Mouse (Mus musculus): ENCODE measurements around the gene Tle2. TPM values are rescaled to one million over a fixed set of nuclear protein-coding genes. Genes with fewer than 3 reads are reported as not detected.

Gene Tle2
- total and polyA plus RNA-seq, 3 experiments, result 0.19 to 2.4 TPM; not detected in 1

DNA sequence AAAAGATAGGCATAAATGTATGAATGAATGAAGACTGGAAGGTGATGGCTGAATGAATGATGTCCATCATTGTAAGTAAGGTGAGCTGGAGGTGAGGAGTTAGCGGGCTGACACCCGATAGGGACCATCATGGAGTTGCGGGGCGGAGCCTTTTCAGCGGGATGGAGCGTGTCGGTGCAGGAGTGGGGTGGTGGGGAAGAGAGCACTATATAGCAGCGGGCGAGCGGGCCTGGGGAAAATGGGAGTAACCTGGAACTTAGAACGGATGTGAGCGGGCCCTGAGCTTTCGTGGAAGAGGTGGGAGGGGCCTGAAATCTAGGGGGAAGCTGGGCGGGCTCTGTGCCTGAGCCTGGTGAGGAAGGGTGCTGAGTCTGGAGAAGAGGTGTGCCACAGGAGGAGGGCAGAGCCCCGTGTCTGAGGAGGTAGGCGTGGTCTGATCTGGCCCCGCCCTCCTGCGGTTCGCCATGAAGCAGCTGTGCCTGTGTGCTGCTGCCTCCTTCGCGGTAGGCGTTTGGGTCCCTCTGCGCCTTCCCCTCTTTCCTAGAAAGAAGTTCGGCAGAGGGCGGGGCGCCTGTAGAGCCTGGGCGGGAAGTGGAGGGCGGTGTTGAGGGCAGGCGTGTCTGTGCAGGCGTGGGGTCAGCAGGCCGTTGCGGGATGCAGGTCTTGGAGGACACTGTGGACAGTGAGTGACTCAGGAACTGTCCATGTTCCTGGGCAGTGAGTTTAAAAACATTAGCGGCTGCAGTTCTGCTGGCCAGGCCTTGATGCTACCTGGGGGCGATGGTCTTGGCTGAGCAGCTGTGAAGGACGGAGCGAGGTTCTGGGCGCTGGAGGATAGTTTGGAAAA lies 59.1 kb downstream of the Tle2 start:
- peak overlapping the region; percentile 50 to 53 for H3K4me3 ChIP-seq (ENCODE audit: control insufficient read depth in 1 of 2, insufficient read depth in 1 of 2, low read depth in 2 of 2, low read length in 2 of 2)
- H3K9me3 ChIP-seq (replicated peaks; ENCODE audit: insufficient read depth, low read length), result no peaks in the 10 kb centered on the region
- no peaks in the 10 kb centered on the region for H3K27me3 ChIP-seq (ENCODE audit: control insufficient read depth in 1 of 2, insufficient read depth in 2 of 2, low read length in 2 of 2)
- DNase-seq (ENCODE audit: low read depth, low spot score), result peak; percentile 97
- peaks cover 0 to 12% of the 10 kb centered on the region in 2 experiments; a peak in 3 of 4 replicates for H3K4me1 ChIP-seq (ENCODE audit: control insufficient read depth in 1 of 2, insufficient read depth in 2 of 2, low read length in 2 of 2)
- no peak for TF ChIP-seq TCF12 (IDR thresholded peaks at IDR 0.05; ENCODE audit: low read depth, low read length)
- peak; percentile 39; the same call in 1 of the 2 replicates for TF ChIP-seq MAX (IDR thresholded peaks at IDR 0.05; ENCODE audit: low read length)
- TF ChIP-seq POLR2A (IDR thresholded peaks at IDR 0.05; ENCODE audit: control insufficient read depth in 1 of 2, insufficient read depth in 1 of 2, low read depth in 1 of 2, low read length in 2 of 2, poor library complexity in 1 of 2), result peak in 1 of 2 experiments; percentile 54; a peak in 1 of 4 replicates
- 0 out of 2 replicates have a peak, but pooled peaks have one; percentile 27 for TF ChIP-seq ELF1 (IDR thresholded peaks at IDR 0.05; ENCODE audit: low read depth, low read length)
- TF ChIP-seq CTCF (IDR thresholded peaks at IDR 0.05 in 2 of 3, conservative IDR thresholded peaks at IDR 0.05 in 1 of 3; ENCODE audit: control insufficient read depth in 1 of 3, insufficient read depth in 1 of 3, low read depth in 2 of 3, low read length in 3 of 3, poor library complexity in 1 of 3, severe bottlenecking in 1 of 3), result no peak
- TF ChIP-seq USF2 (IDR thresholded peaks at IDR 0.05; ENCODE audit: borderline replicate concordance in 1 of 2, insufficient read depth in 1 of 2, low read depth in 1 of 2, low read length in 2 of 2), result no peak
- no peak; the same call in 1 of the 2 replicates for TF ChIP-seq NRF1 (IDR thresholded peaks at IDR 0.05; ENCODE audit: insufficient read depth, low read depth, low read length, poor library complexity, severe bottlenecking)
- TF ChIP-seq SIN3A (IDR thresholded peaks at IDR 0.05; ENCODE audit: low read length), result no peak
- TF ChIP-seq USF1 (IDR thresholded peaks at IDR 0.05; ENCODE audit: low read depth, low read length), result no peak
- TF ChIP-seq ETS1 (IDR thresholded peaks at IDR 0.05; ENCODE audit: low read depth, low read length), result peak; percentile 40; the same call in 1 of the 2 replicates
- peak; percentile 70; the same call in 1 of the 2 replicates for TF ChIP-seq MAZ (IDR thresholded peaks at IDR 0.05; ENCODE audit: low read depth, low read length)
- no peak for TF ChIP-seq GATA1 (IDR thresholded peaks at IDR 0.05; ENCODE audit: low read depth, low read length)
- TF ChIP-seq ZMIZ1 (IDR thresholded peaks at IDR 0.05; ENCODE audit: low read depth, low read length), result 0 out of 2 replicates have a peak, but pooled peaks have one; percentile 21
- TF ChIP-seq HCFC1 (IDR thresholded peaks at IDR 0.05; ENCODE audit: low read depth, low read length), result peak; percentile 59; the same call in 1 of the 2 replicates
- H3K79me2 ChIP-seq (ENCODE audit: control insufficient read depth, insufficient read depth, low read length, poor library complexity), result no peaks in the 10 kb centered on the region
- peak overlapping the region; percentile 49 for H3K9ac ChIP-seq (ENCODE audit: control insufficient read depth, low read depth, low read length, poor library complexity, severe bottlenecking)
- H3K27ac ChIP-seq (ENCODE audit: control insufficient read depth, low read depth, low read length), result no peak overlapping the region
- peaks cover 0 to 6% of the 10 kb centered on the region in 2 experiments; a peak in 2 of 4 replicates for H3K36me3 ChIP-seq (ENCODE audit: control insufficient read depth in 1 of 2, insufficient read depth in 2 of 2, low read length in 2 of 2)

GRCm38 (mm10) chr10:81636338-81636737 lies 62.0 kb downstream of the Tle2 start:
- Histone ChIP-seq H3K4me1 (ENCODE audit: control insufficient read depth in 1 of 2, insufficient read depth in 2 of 2, low read length in 2 of 2) (peaks cover 0 to 10% of the 10 kb centered on the region in 2 experiments; a peak in 3 of 4 replicates), H3K9me3 (replicated peaks; ENCODE audit: insufficient read depth, low read length) (no peaks in the 10 kb centered on the region), H3K27ac (ENCODE audit: control insufficient read depth, low read depth, low read length) (no peak overlapping the region), H3K4me3 (ENCODE audit: control insufficient read depth in 1 of 2, insufficient read depth in 1 of 2, low read depth in 2 of 2, low read length in 2 of 2) (no peak overlapping the region), H3K27me3 (ENCODE audit: control insufficient read depth in 1 of 2, insufficient read depth in 2 of 2, low read length in 2 of 2) (no peaks in the 10 kb centered on the region), H3K36me3 (ENCODE audit: control insufficient read depth in 1 of 2, insufficient read depth in 2 of 2, low read length in 2 of 2) (peaks cover 0 to 6% of the 10 kb centered on the region in 2 experiments; a peak in 2 of 4 replicates), H3K9ac (ENCODE audit: control insufficient read depth, low read depth, low read length, poor library complexity, severe bottlenecking) (no peak overlapping the region), H3K79me2 (ENCODE audit: control insufficient read depth, insufficient read depth, low read length, poor library complexity) (no peaks in the 10 kb centered on the region)
- TF ChIP-seq MAZ (IDR thresholded peaks at IDR 0.05; ENCODE audit: low read depth, low read length) (no peak), EP300 (IDR thresholded peaks at IDR 0.05; ENCODE audit: low read depth in 1 of 2, low read length in 2 of 2) (no peak), NELFE (IDR thresholded peaks at IDR 0.05; ENCODE audit: low read depth, low read length) (no peak), E2F4 (IDR thresholded peaks at IDR 0.05; ENCODE audit: borderline replicate concordance, low read depth, low read length) (no peak), GABPA (IDR thresholded peaks at IDR 0.05; ENCODE audit: low read depth, low read length) (no peak), ELF1 (IDR thresholded peaks at IDR 0.05; ENCODE audit: low read depth, low read length) (no peak), ETS1 (IDR thresholded peaks at IDR 0.05; ENCODE audit: low read depth, low read length) (no peak), ZMIZ1 (IDR thresholded peaks at IDR 0.05; ENCODE audit: low read depth, low read length) (no peak), ZC3H11A (IDR thresholded peaks at IDR 0.05; ENCODE audit: low read depth, low read length) (no peak), MYC (IDR thresholded peaks at IDR 0.05; ENCODE audit: low read depth, low read length) (no peak)
- DNase-seq (ENCODE audit: low read depth, low spot score), result peak; percentile 42

All from MEL (cell line).